Mouse (Mus musculus) T-helper 17 cell (primary cell): ENCODE results near the gene Foxp1.

Experiments
- in situ Hi-C, 2 experiments: fragments of 300-600 bp; cut with MboI, MseI; formaldehyde crosslinking; loops; 1 replicate in 1 of 2; 2 replicates in 1 of 2; pipeline ENCODE4 v1.15.1; 2025; ENCODE audit warnings: high pct_unique_total_duplicates in 2 of 2

Gene Foxp1

GRCm38 (mm10) chr6:99395745-99396144 is 126.8 kb downstream of the Foxp1 start:
- in situ Hi-C loops, result loop anchor here in 1 of 2 experiments (10.0 to 25.0 kb wide), 2 partner anchors 401 to 1417 kb away; no protein-coding TSS in a partner anchor

DNA sequence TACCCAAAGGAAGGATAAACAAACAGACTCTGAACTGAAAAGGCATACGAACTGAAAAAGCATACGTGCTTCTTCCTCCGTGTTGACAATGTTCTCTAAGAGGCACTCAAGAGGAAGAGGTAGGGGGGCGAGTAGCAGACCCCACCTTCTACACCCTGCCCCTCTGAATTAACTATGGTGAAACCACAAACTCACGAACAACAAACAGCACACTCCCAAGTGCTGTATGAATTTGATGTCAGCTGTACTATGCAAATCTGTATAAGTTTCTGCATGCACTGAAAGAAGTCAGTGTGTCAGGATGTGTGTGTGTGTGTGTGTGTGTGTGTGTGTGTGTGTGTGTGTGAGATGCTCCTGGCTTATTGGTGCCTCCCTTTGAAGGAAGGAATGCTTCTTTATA is 127.7 kb downstream of the Foxp1 start:
- in situ Hi-C loops, result loop anchor here in 1 of 2 experiments (10.0 to 25.0 kb wide), 2 partner anchors 400 to 1418 kb away; no protein-coding TSS in a partner anchor

- in situ Hi-C loops, result loop anchor here in 1 of 2 experiments (10.0 to 25.0 kb wide), 2 partner anchors 398 to 1420 kb away; no protein-coding TSS in a partner anchor
Observed at GRCm38 (mm10) chr6:99392484-99392883, 130.0 kb downstream of the Foxp1 start.

- in situ Hi-C loops, result loop anchor here in 1 of 2 experiments (5.0 to 25.0 kb wide), 2 partner anchors 43 to 1423 kb away; no protein-coding TSS in a partner anchor
Observed at GRCm38 (mm10) chr6:99388741-99389675, 133.5 kb downstream of the Foxp1 start.

- in situ Hi-C loops, result loop anchor here in 1 of 2 experiments (5.0 to 25.0 kb wide), 2 partner anchors 44 to 1424 kb away; no protein-coding TSS in a partner anchor
Observed at GRCm38 (mm10) chr6:99388023-99388422, 134.5 kb downstream of the Foxp1 start.

- in situ Hi-C loops, result loop anchor here in 1 of 2 experiments (5.0 to 25.0 kb wide), 2 partner anchors 47 to 1427 kb away; no protein-coding TSS in a partner anchor
Observed at GRCm38 (mm10) chr6:99385059-99385604, 137.4 kb downstream of the Foxp1 start.

DNA sequence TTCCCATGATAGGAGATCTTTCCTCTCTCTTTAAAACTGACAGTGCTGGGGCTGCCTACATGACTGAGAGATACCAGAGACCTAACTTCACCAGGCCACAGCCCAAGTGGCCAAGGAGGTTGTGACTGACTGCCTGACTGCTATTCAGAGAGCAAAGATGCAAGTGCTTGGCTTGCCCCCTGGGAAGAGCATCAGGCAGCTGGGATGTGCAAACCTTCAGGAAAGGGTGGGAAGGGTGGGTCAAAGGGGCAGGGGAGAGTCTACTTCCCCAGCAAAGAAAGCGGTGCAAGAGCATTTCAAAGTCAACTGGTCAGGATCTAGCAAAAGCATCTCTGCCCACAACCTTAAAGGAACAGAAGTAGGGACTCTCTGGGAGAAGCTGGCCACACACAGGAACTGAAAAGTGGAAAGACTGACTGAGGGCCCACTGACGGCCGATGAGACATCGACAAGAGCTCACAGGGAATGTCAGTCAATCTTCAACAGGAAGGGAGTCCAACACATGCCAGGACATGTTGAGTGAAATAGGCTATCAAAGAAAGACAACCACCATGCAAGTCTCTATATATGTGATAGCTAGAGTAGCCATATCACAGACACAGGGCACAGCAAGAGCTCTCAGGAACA is 138.6 kb downstream of the Foxp1 start:
- in situ Hi-C loops, result loop anchor here in 1 of 2 experiments (25.0 kb wide), 1 partner anchor 1428 kb away; no protein-coding TSS in a partner anchor

DNA sequence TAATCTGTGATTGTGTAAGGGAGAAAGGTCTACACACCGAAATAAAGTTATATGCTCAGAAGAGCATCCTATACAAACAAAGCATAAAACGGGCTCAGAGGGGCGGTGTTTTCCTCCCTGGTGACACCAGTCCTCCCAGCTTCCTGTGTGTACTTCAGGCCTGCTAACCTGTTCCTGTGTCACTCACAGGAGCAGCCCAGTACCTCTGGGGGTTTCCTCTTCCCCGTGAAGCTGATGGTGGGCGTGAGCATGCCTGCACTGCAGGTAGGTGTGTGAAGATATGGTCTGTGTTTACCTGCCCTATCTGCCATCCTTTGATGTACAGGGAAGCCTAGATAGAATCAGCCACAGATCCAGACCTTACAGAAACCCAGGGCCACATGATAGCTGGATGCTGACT is 142.4 kb downstream of the Foxp1 start:
- in situ Hi-C loops, result loop anchor here in 1 of 2 experiments (25.0 kb wide), 1 partner anchor 1432 kb away; no protein-coding TSS in a partner anchor

DNA sequence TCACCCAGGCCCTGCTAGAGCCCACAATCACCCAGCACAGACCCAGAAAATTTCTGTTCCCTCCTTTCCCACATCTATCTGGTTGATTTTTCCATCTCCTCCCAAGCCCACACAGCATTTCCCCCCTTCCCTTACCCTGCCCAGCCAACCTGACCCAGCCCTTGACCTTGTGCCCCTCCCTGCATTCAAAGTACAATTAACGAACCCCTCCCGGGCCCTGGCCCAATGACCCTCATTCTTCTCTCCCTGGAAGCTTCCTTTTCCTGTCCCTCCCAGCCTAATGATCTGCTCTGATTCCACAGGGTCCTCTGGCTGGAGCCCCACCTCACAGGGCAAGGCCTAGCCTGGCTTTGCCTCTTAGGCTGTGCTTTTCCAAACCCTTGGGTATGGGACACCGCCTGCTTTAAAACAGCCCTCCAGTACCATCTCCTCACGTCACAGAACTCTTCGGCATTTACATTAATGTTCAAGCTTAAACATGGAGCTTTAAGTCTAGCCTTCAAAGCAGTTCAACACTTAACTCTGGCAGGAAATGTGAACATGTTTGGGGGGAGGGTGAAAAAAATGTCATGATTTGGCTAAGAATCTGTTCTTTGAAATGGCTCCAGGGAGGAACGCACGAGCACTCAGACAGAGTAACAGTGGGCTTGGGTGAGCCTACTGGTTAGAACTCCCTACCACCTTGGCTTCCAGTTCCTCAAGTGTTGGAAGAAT is 143.4 kb downstream of the Foxp1 start:
- in situ Hi-C loops, result loop anchor here in 1 of 2 experiments (25.0 kb wide), 1 partner anchor 1433 kb away; no protein-coding TSS in a partner anchor

DNA sequence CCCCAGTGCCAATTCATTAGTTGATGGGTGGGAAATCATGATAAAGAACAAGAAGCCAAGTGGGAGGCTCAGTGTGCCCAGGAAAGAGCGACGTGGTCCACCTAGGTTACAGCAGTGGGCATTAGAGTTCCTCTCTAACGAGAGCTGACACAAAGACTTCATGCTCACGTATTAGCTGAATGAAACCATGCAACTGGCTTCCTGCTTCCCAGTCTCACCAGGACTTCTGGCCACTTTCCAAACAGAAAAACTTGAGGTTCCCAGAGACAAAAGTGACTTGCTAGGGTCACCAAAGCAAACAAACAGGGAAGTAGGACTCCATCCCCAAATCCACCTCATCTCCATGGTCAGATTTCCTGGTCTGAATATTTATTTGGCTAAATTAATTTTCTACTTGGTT is 144.8 kb downstream of the Foxp1 start:
- in situ Hi-C loops, result loop anchor here in 1 of 2 experiments (25.0 kb wide), 1 partner anchor 1435 kb away; no protein-coding TSS in a partner anchor

- in situ Hi-C loops, result loop anchor here in 1 of 2 experiments (25.0 kb wide), 1 partner anchor 1435 kb away; no protein-coding TSS in a partner anchor
Observed at GRCm38 (mm10) chr6:99377131-99377530, 145.4 kb downstream of the Foxp1 start.

DNA sequence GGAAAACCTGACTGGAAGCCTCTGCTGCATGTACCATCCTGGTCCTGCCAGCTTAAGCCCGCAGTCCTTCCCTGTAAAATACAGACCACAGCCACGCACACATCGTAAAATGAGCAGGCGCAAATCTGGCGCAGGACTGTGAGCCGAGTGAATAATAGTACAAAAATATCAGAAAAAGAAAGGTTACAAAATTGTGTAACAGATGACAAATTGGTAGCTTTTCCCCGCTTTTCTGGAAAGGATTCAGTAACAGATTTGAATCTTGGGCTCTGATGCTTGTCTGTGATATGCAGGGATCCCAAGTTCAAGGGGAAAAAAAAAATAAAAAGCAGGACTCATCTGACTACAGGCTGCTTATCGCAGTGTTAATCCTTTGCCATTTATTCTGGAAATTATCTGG is 145.8 kb downstream of the Foxp1 start:
- in situ Hi-C loops, result loop anchor here in 1 of 2 experiments (25.0 kb wide), 1 partner anchor 1436 kb away; no protein-coding TSS in a partner anchor

DNA sequence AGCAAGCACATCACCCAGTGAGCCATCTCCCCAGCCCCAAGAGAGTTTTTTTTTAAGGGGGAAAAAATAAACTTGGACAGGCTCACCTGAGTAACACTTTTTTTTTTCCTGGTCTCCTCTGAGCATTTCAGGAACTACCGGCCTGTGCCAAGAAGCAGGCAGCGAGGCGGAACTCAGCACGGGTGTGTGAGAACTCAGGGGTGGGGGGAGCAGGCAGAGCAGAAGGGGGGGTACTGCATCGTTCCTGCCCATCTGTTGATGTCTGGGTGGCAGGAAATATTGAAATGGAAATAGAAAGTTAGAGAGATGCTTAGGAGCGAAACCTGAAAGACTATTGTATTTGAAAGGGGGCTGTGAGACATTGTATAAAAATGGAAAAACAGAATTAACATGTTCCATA is 146.7 kb downstream of the Foxp1 start:
- in situ Hi-C loops, result loop anchor here in 1 of 2 experiments (25.0 kb wide), 1 partner anchor 1436 kb away; no protein-coding TSS in a partner anchor

GRCm38 (mm10) chr6:99375376-99375775 is 147.1 kb downstream of the Foxp1 start:
- in situ Hi-C loops, result loop anchor here in 1 of 2 experiments (25.0 kb wide), 1 partner anchor 1437 kb away; no protein-coding TSS in a partner anchor

DNA sequence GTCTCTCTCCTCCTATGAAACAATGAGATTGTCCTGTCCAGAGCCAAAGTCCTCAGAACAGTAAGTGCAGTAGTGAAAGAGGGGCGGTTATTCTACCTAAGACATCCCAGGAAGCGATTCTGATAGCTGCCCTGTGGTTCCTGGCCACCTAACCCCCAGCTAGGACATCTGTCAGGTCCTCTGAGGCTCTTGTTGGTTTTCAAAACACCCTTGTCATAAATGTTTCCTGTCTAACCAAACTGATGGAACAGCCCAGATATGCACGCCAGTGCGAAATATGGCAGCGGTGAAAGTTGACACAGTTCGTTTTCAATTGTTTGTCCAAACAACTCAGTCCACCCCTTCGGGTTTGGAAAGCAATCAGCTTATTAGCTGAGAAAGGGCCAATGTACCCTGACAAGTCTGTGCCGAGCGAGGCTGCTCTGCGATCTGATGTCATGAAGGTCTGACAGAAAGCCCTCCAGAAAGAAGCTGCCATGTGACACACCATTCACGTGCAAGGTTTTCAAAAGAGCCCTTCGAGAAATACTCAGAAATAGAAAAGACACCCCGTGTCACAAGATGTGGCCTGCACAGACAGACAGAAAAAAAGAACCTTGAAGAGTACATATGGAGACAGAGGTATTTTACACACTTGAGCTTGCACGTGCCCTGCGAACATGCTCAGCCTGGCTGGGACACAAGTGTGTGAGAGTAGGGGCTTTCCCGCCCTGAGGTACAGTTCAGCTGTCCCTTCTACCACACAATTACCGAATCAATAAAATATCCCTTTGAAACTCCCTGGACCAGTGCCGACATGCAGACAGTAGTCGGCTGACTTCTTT is 147.9 kb downstream of the Foxp1 start:
- in situ Hi-C loops, result loop anchor here in 1 of 2 experiments (25.0 kb wide), 2 partner anchors 263 to 1438 kb away; no protein-coding TSS in a partner anchor

- in situ Hi-C loops, result loop anchor here in 1 of 2 experiments (25.0 kb wide), 1 partner anchor 265 kb away; no protein-coding TSS in a partner anchor
Observed at GRCm38 (mm10) chr6:99372427-99372826, 150.1 kb downstream of the Foxp1 start.

DNA sequence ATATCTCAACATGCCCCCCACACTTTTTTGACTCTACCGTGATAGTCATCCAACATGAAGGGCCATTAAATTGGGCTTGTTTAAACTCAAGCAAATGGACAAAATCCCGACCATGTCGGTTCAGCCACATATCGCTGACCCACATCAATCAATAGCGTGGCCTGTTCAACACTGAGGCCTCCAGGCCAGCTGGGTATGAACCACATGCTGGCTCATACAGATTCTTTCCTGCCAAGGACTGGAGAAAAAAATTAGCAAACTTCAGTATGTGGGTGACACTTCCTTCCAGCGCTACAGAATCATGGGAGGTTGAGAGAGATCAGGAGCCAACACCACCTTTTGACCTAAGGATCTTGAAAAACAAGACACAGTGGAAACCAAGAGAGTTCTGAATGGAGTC is 150.5 kb downstream of the Foxp1 start:
- in situ Hi-C loops, result loop anchor here in 1 of 2 experiments (25.0 kb wide), 1 partner anchor 265 kb away; no protein-coding TSS in a partner anchor

DNA sequence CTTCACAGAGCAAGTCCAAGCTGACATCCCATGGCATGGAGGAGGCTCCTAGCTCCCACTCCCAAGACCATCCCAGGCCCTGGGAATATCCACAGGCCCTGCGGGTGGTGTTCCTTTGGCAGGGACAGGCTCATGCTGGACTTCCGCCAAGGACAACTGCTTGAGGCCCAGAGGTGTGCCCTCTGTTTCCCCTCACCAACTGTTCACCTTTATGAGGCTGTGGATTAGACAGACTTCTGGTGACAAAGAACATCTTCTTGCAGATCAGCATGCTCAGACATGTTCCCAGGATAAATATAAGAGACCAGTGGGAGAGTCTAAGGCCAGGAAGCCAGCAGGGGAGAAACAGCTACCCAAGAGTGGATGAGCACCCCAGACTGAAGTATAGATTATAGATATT is 152.6 kb downstream of the Foxp1 start:
- in situ Hi-C loops, result loop anchor here in 1 of 2 experiments (25.0 kb wide), 1 partner anchor 267 kb away; no protein-coding TSS in a partner anchor

- in situ Hi-C loops, result loop anchor here in 1 of 2 experiments (25.0 kb wide), 1 partner anchor 268 kb away; no protein-coding TSS in a partner anchor
Observed at GRCm38 (mm10) chr6:99369156-99369555, 153.4 kb downstream of the Foxp1 start.
